Mouse (Mus musculus): ENCODE data around the gene Aspn. TPM values are rescaled to one million over a fixed set of nuclear protein-coding genes. Genes with fewer than 3 reads are reported as not detected.
"Not testable (repeated sequence)": the region's sequence is repeated elsewhere in the genome, so short reads cannot be mapped to it uniquely, and the experiment has no call there.

Gene Aspn
- polyA plus RNA-seq, 1 experiment from 2014 or later: 0.12 TPM

- not testable (repeated sequence) for H3K36me3 ChIP-seq (replicated peaks); H3K27me3 ChIP-seq (replicated peaks; ENCODE audit: low read depth, poor library complexity, severe bottlenecking); H3K27ac ChIP-seq (replicated peaks); H3K4me1 ChIP-seq; H3K4me3 ChIP-seq; DNase-seq (ENCODE audit: low spot score); H3K9me3 ChIP-seq
- WGBS: 60% methylated on average over 2 of the region's 2 CpGs
These were observed 58.3 kb downstream of the Aspn start for GRCm38 (mm10) chr13:49602541-49602940.

- no peaks in the 10 kb centered on the region for H3K9me3 ChIP-seq
- no peak for DNase-seq (ENCODE audit: low spot score)
- peaks cover 6% of the 10 kb centered on the region for H3K36me3 ChIP-seq (replicated peaks)
- no peak overlapping the region for H3K27ac ChIP-seq (replicated peaks)
- H3K4me1 ChIP-seq: no peaks in the 10 kb centered on the region
- no peaks in the 10 kb centered on the region for H3K27me3 ChIP-seq (replicated peaks; ENCODE audit: low read depth, poor library complexity, severe bottlenecking)
- H3K4me3 ChIP-seq: no peak overlapping the region
These were observed 59.4 kb downstream of the Aspn start for GRCm38 (mm10) chr13:49603603-49604002.

GRCm38 (mm10) chr13:49607714-49608113, 63.5 kb downstream of the Aspn start, which contains the start of gene Ogn:
Ogn (plus strand) TSS chr13:49608046.
- Histone ChIP-seq H3K9me3 (no peaks in the 10 kb centered on the region), H3K36me3 (replicated peaks) (no peaks in the 10 kb centered on the region), H3K27ac (replicated peaks) (no peak within 1 kb of the TSS), H3K4me3 (no peak within 1 kb of the TSS), H3K27me3 (replicated peaks; ENCODE audit: low read depth, poor library complexity, severe bottlenecking) (no peaks in the 10 kb centered on the region), H3K4me1 (no peaks in the 10 kb centered on the region)
- no peak for DNase-seq (ENCODE audit: low spot score)
- 67% methylated on average over 4 of the region's 4 CpGs for WGBS

- H3K4me1 ChIP-seq: no peaks in the 10 kb centered on the region
- no peak for DNase-seq (ENCODE audit: low spot score)
- H3K9me3 ChIP-seq: no peaks in the 10 kb centered on the region
- 79% methylated on average over 4 of the region's 4 CpGs for WGBS
- no peaks in the 10 kb centered on the region for H3K36me3 ChIP-seq (replicated peaks)
- no peak overlapping the region for H3K4me3 ChIP-seq
- no peaks in the 10 kb centered on the region for H3K27me3 ChIP-seq (replicated peaks; ENCODE audit: low read depth, poor library complexity, severe bottlenecking)
- no peak overlapping the region for H3K27ac ChIP-seq (replicated peaks)
These were observed 64.5 kb downstream of the Aspn start for GRCm38 (mm10) chr13:49608589-49609322.

GRCm38 (mm10) chr13:49617021-49617420, 72.8 kb downstream of the Aspn start:
- WGBS: 89% methylated on average over 3 of the region's 3 CpGs
- H3K4me3 ChIP-seq: no peak overlapping the region
- H3K9me3 ChIP-seq: no peaks in the 10 kb centered on the region
- no peak for DNase-seq (ENCODE audit: low spot score)
- H3K27me3 ChIP-seq (replicated peaks; ENCODE audit: low read depth, poor library complexity, severe bottlenecking): no peaks in the 10 kb centered on the region
- H3K36me3 ChIP-seq (replicated peaks): no peaks in the 10 kb centered on the region
- H3K27ac ChIP-seq (replicated peaks): no peak overlapping the region
- H3K4me1 ChIP-seq: no peaks in the 10 kb centered on the region

Other genes starting within 250 kb of the Aspn start
- gene Fgd3, start 224.1 kb upstream of the Aspn start, polyA plus RNA-seq (2016; fragmentation: Nextera tagmentation; extraction: Ambion mirVana): 1.2 and 1.3 TPM in 2 replicates
- 32.6 and 33.3 TPM in 2 replicates for gene Bicd2, start 202.9 kb upstream of the Aspn start, polyA plus RNA-seq (2016; fragmentation: Nextera tagmentation; extraction: Ambion mirVana)
- 18.3 and 20.4 TPM in 2 replicates for gene Ippk, start 123.2 kb upstream of the Aspn start, polyA plus RNA-seq (2016; fragmentation: Nextera tagmentation; extraction: Ambion mirVana)
- 1.4 and 1.9 TPM in 2 replicates for gene Tes3-ps, start 51.1 kb upstream of the Aspn start, polyA plus RNA-seq (2016; fragmentation: Nextera tagmentation; extraction: Ambion mirVana)
- 0.40 and 0.47 TPM in 2 replicates for gene Ecm2, start 39.6 kb upstream of the Aspn start, polyA plus RNA-seq (2016; fragmentation: Nextera tagmentation; extraction: Ambion mirVana)
- 1.2 TPM in 2 replicates for gene Omd, start 38.0 kb downstream of the Aspn start, polyA plus RNA-seq (2016; fragmentation: Nextera tagmentation; extraction: Ambion mirVana)
- gene Ogn, start 63.6 kb downstream of the Aspn start, polyA plus RNA-seq (2016; fragmentation: Nextera tagmentation; extraction: Ambion mirVana): 2.0 and 3.6 TPM in 2 replicates
- gene Cenpp, start 108.3 kb downstream of the Aspn start, polyA plus RNA-seq (2016; fragmentation: Nextera tagmentation; extraction: Ambion mirVana): 34.4 and 35.2 TPM in 2 replicates
- 21.7 and 24.2 TPM in 2 replicates for gene Nol8, start 108.6 kb downstream of the Aspn start, polyA plus RNA-seq (2016; fragmentation: Nextera tagmentation; extraction: Ambion mirVana)
- 99.9 and 114 TPM in 2 replicates for gene Iars, start 137.7 kb downstream of the Aspn start, polyA plus RNA-seq (2016; fragmentation: Nextera tagmentation; extraction: Ambion mirVana)

Data from embryonic facial prominence, embryonic 10.5 days (tissue).